Mouse (Mus musculus) intestine, embryonic 16.5 days (tissue): ENCODE measurements around the gene Ren1. TPM values are rescaled to one million over a fixed set of nuclear protein-coding genes. Genes with fewer than 3 reads are reported as not detected.

Experiments used
- ATAC-seq: fragments of 200-750 bp; cut with Nextera tagmentation; 2 replicates; pipeline ENCODE4 v1.8.0; 2017; ENCODE audit warnings: moderate TSS enrichment, moderate library complexity
- H3K27ac ChIP-seq: fragments of 300-500 bp; sonication (generic); 2 replicates; pipeline ENCODE4 v1.5.1; 2014; ENCODE audit warnings: mild to moderate bottlenecking, low read length
- H3K27me3 ChIP-seq: fragments of 300-500 bp; sonication (generic); replicated peaks from 2 replicates; pipeline ENCODE4 v1.6.1; 2014; ENCODE audit warnings: low read length, control low read depth, mixed read lengths; ENCODE audit not compliant: control insufficient read depth, insufficient read depth
- H3K36me3 ChIP-seq: fragments of 300-500 bp; sonication (generic); 2 replicates; pipeline ENCODE4 v1.6.1; 2014; ENCODE audit warnings: low read length, control low read depth; ENCODE audit not compliant: control insufficient read depth, insufficient read depth
- H3K4me1 ChIP-seq: fragments of 300-500 bp; sonication (generic); 2 replicates; pipeline ENCODE4 v1.6.1; 2014; ENCODE audit warnings: low read length, control low read depth, mixed read lengths; ENCODE audit not compliant: control insufficient read depth, insufficient read depth
- H3K4me2 ChIP-seq: fragments of 300-500 bp; sonication (generic); 2 replicates; pipeline ENCODE4 v1.6.1; 2014; ENCODE audit warnings: low read depth, low read length, control low read depth
- H3K4me3 ChIP-seq: fragments of 300-500 bp; sonication (generic); 2 replicates; pipeline ENCODE4 v1.5.1; 2014; ENCODE audit warnings: mild to moderate bottlenecking, low read length
- H3K9ac ChIP-seq: fragments of 300-500 bp; sonication (generic); 2 replicates; pipeline ENCODE4 v1.6.1; 2014; ENCODE audit warnings: low read depth, low read length
- H3K9me3 ChIP-seq: fragments of 300-500 bp; sonication (generic); 2 replicates; pipeline ENCODE4 v1.6.1; 2016; ENCODE audit warnings: low read length, control low read depth; ENCODE audit not compliant: control insufficient read depth
- WGBS: fragments of 180-500 bp; shearing (Covaris S2); extraction: QIAGEN DNeasy Blood & Tissue Kit; methylation state at CpG from one replicate; pipeline ENCODE4 v1.1.7; 2014; 5-methylcytosine and 5-hydroxymethylcytosine counted together
- polyA plus RNA-seq: library from polyadenylated mRNA; unstranded; fragments of >200 nt; fragmentation: Nextera tagmentation; extraction: Ambion mirVana; gene quantifications from 2 replicates; pipeline ENCODE4 v1.2.1, GENCODE M21; 2015

The Ren1 gene
- polyA plus RNA-seq, 1 experiment from 2014 or later = 6.7 TPM

DNA sequence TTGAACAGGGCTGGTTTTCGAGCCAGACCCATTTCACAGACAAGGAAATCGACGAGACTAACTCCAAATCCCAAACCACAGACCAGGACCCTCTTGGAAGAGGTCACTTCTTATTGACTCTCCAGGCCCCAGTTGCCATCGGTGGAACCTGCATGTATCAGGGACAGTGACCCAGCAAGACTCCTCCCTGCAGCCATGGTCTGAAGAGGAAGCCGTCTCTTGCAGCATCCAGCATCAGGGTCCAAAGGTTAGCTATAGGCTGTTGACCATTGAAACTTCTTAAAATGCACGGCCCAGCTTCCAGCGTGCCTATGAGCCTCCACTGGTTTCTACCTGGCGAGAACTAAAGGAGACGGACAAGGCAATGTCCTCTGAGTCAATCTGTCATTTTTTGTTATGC, 59.5 kb downstream of the Ren1 start:
- Histone ChIP-seq H3K27ac (no peak overlapping the region), H3K4me1 (peaks cover 37% of the 10 kb centered on the region), H3K36me3 (no peaks in the 10 kb centered on the region), H3K9ac (no peak overlapping the region), H3K4me2 (no peak overlapping the region), H3K4me3 (no peak overlapping the region), H3K9me3 (no peaks in the 10 kb centered on the region), H3K27me3 (no peaks in the 10 kb centered on the region)
- no peak for ATAC-seq
- whole genome bisulfite sequencing = 57% methylated on average over 9 of the region's 9 CpGs

Other genes starting within 250 kb of the Ren1 start
- 48.0 and 53.7 TPM in 2 replicates for gene Ppp1r15b, start 219.4 kb upstream of the Ren1 start, polyA plus RNA-seq
- gene Plekha6, start 186.3 kb upstream of the Ren1 start, polyA plus RNA-seq = 10.6 and 11.0 TPM in 2 replicates
- gene Golt1a, start 40.7 kb upstream of the Ren1 start, polyA plus RNA-seq = 34.8 and 45.4 TPM in 2 replicates
- gene Kiss1, start 28.6 kb upstream of the Ren1 start, polyA plus RNA-seq = not detected in 2 replicates
- 3.0 and 3.5 TPM in 2 replicates for gene Etnk2, start 13.1 kb downstream of the Ren1 start, polyA plus RNA-seq
- gene Sox13, start 73.9 kb downstream of the Ren1 start, polyA plus RNA-seq = 5.5 and 7.0 TPM in 2 replicates